ENCODE assay signal across 13 mouse cellular contexts in the genomic region with DNA sequence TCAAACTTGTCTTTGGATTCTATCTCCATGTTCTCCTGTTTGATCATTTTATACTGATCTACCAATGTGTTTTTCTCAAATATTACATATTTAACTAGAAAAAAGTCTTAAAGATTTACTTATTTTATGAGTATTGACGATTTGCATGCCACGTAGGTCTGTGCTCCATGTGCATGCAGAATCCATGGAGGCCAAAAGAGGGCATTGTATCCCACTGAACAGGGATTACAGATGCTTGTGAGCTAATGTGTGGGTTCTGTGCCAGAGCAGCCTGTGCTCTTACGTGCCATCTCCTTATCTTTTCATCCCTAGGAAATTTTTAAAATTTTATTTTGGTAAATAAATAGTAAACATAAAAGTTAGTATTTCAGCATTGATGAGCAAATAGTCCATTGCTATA. TPM values are rescaled to one million over a fixed set of nuclear protein-coding genes. Genes with fewer than 3 reads are reported as not detected.
"Had no signal": no experiment of that assay in that cellular context is flagged by ENCODE, and none has a peak within 500 bp of the region (broad histone marks: within the 10 kb centered on the region; RNA-seq: fewer than 3 reads in every experiment).

No protein-coding gene starts in this region.

- DNase-seq: kidney, adult 8-10 months; kidney, postnatal 25 days; liver; lung, postnatal 14 days; right cerebral cortex, postnatal 14 days; thymus, postnatal 4 days had no signal

- ATAC-seq: intestine, embryonic 15.5 days; midbrain, embryonic 16.5 days had no signal

- H3K27me3 ChIP-seq: limb, embryonic 12.5 days had no signal

- H3K27ac ChIP-seq: intestine, embryonic 15.5 days; limb, embryonic 12.5 days; macrophage; stomach, embryonic 15.5 days had no signal

- H3K9me3 ChIP-seq: intestine, embryonic 15.5 days; limb, embryonic 12.5 days; megakaryocyte, embryonic 14.5 days; stomach, embryonic 15.5 days had no signal

- H3K4me2 ChIP-seq: intestine, embryonic 15.5 days; limb, embryonic 12.5 days; midbrain, embryonic 11.5 days; stomach, embryonic 15.5 days had no signal

- H3K9ac ChIP-seq: intestine, embryonic 15.5 days; limb, embryonic 12.5 days; stomach, embryonic 15.5 days had no signal

- H3K36me3 ChIP-seq: intestine, embryonic 15.5 days; limb, embryonic 12.5 days; stomach, embryonic 15.5 days had no signal

- H3K4me3 ChIP-seq: intestine, embryonic 15.5 days; limb, embryonic 12.5 days; megakaryocyte, embryonic 14.5 days; stomach, embryonic 15.5 days had no signal

RNA-seq across cellular contexts. Expression of gene Camk1g, which starts 22.2 kb away (rescaled TPM):
- polyA plus RNA-seq: macrophage had no signal
